Mouse (Mus musculus): ENCODE measurements around the gene Etfa. TPM values are rescaled to one million over a fixed set of nuclear protein-coding genes. Genes with fewer than 3 reads are reported as not detected.

Etfa gene
- polyA plus RNA-seq, 1 experiment from 2014 or later: 372 TPM

- Histone ChIP-seq H3K27me3 (ENCODE audit: insufficient read depth, low read length) (peaks cover 78% of the 10 kb centered on the region), H3K4me1 (replicated peaks; ENCODE audit: insufficient read depth, low read length) (peaks cover 32% of the 10 kb centered on the region), H3K9ac (ENCODE audit: low read depth, low read length) (no peak overlapping the region), H3K27ac (no peak overlapping the region), H3K4me2 (ENCODE audit: low read length) (peak overlapping the region; percentile 34), H3K36me3 (ENCODE audit: insufficient read depth, low read length) (no peaks in the 10 kb centered on the region), H3K9me3 (replicated peaks; ENCODE audit: low read length) (no peaks in the 10 kb centered on the region), H3K4me3 (replicated peaks; ENCODE audit: low read depth, low read length) (peak overlapping the region; percentile 24)
- WGBS: under 1% methylated on average over 59 of the region's 59 CpGs
- peak; percentile 22 for DNase-seq (ENCODE audit: low spot score)
- no peak for ATAC-seq (replicated peaks; ENCODE audit: low FRiP score, low read depth)
- no peak for TF ChIP-seq CTCF (IDR thresholded peaks at IDR 0.05; ENCODE audit: low read depth)
These were observed 29.8 kb upstream of the Etfa start for GRCm38 (mm10) chr9:55541681-55542365.

- no peaks in the 10 kb centered on the region for H3K36me3 ChIP-seq (ENCODE audit: insufficient read depth, low read length)
- ATAC-seq (replicated peaks; ENCODE audit: low FRiP score, low read depth) (0 out of 2 replicates have a peak, but pooled peaks have one; percentile 26), DNase-seq (ENCODE audit: low spot score) (peak; percentile 36)
- peaks cover 69% of the 10 kb centered on the region for H3K27me3 ChIP-seq (ENCODE audit: insufficient read depth, low read length)
- H3K27ac ChIP-seq: no peak overlapping the region
- no peak for TF ChIP-seq CTCF (IDR thresholded peaks at IDR 0.05; ENCODE audit: low read depth)
- H3K4me3 ChIP-seq (replicated peaks; ENCODE audit: low read depth, low read length): peak overlapping the region; percentile 28
- H3K9me3 ChIP-seq (replicated peaks; ENCODE audit: low read length): no peaks in the 10 kb centered on the region
- H3K4me1 ChIP-seq (replicated peaks; ENCODE audit: insufficient read depth, low read length): peaks cover 26% of the 10 kb centered on the region
- WGBS: under 1% methylated on average over 28 of the region's 28 CpGs
- H3K4me2 ChIP-seq (ENCODE audit: low read length): peak overlapping the region; percentile 52
- H3K9ac ChIP-seq (ENCODE audit: low read depth, low read length): no peak overlapping the region
These were observed 28.8 kb upstream of the Etfa start for GRCm38 (mm10) chr9:55540888-55541287.

DNA sequence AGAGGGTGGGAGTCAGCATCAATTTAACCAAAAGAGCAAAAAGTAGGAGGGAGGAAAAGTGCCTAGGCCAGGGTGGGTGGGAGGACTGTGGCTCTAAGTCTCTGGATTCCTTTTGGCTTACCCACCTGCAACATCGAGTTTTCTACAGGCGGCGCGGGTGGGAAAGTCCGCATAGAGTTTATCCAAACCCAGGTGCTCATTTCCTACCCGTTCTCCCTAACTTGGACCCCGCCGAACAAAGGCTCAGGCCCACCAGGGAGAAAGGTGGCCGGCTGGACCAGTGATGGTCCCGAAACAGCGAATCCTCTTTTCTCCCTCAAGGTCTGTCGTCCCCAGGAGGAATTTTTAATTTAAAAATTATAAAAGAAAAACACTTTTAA, 28.3 kb upstream of the Etfa start:
- Histone ChIP-seq H3K4me2 (ENCODE audit: low read length) (peak overlapping the region; percentile 52), H3K9ac (ENCODE audit: low read depth, low read length) (no peak overlapping the region), H3K9me3 (replicated peaks; ENCODE audit: low read length) (no peaks in the 10 kb centered on the region), H3K4me3 (replicated peaks; ENCODE audit: low read depth, low read length) (peak overlapping the region; percentile 28), H3K27ac (no peak overlapping the region), H3K27me3 (ENCODE audit: insufficient read depth, low read length) (peaks cover 64% of the 10 kb centered on the region), H3K4me1 (replicated peaks; ENCODE audit: insufficient read depth, low read length) (peaks cover 21% of the 10 kb centered on the region), H3K36me3 (ENCODE audit: insufficient read depth, low read length) (no peaks in the 10 kb centered on the region)
- no peak for TF ChIP-seq CTCF (IDR thresholded peaks at IDR 0.05; ENCODE audit: low read depth)
- ATAC-seq (replicated peaks; ENCODE audit: low FRiP score, low read depth) (no peak), DNase-seq (ENCODE audit: low spot score) (peak; percentile 25)
- whole genome bisulfite sequencing: under 1% methylated on average over 12 of the region's 12 CpGs

GRCm38 (mm10) chr9:55539661-55540390, 27.8 kb upstream of the Etfa start:
- no peak overlapping the region for H3K4me3 ChIP-seq (replicated peaks; ENCODE audit: low read depth, low read length)
- no peak for TF ChIP-seq CTCF (IDR thresholded peaks at IDR 0.05; ENCODE audit: low read depth)
- ATAC-seq (replicated peaks; ENCODE audit: low FRiP score, low read depth): no peak
- 2% methylated on average over 31 of the region's 31 CpGs for WGBS
- no peaks in the 10 kb centered on the region for H3K9me3 ChIP-seq (replicated peaks; ENCODE audit: low read length)
- peak; percentile 19 for DNase-seq (ENCODE audit: low spot score)
- H3K4me2 ChIP-seq (ENCODE audit: low read length): no peak overlapping the region
- no peak overlapping the region for H3K27ac ChIP-seq
- no peak overlapping the region for H3K9ac ChIP-seq (ENCODE audit: low read depth, low read length)
- H3K36me3 ChIP-seq (ENCODE audit: insufficient read depth, low read length): no peaks in the 10 kb centered on the region
- peaks cover 59% of the 10 kb centered on the region for H3K27me3 ChIP-seq (ENCODE audit: insufficient read depth, low read length)
- peaks cover 18% of the 10 kb centered on the region for H3K4me1 ChIP-seq (replicated peaks; ENCODE audit: insufficient read depth, low read length)

GRCm38 (mm10) chr9:55539006-55539405, 27.0 kb upstream of the Etfa start:
- Histone ChIP-seq H3K4me1 (replicated peaks; ENCODE audit: insufficient read depth, low read length) (peaks cover 13% of the 10 kb centered on the region), H3K9me3 (replicated peaks; ENCODE audit: low read length) (no peaks in the 10 kb centered on the region), H3K27me3 (ENCODE audit: insufficient read depth, low read length) (peaks cover 50% of the 10 kb centered on the region), H3K36me3 (ENCODE audit: insufficient read depth, low read length) (no peaks in the 10 kb centered on the region), H3K4me3 (replicated peaks; ENCODE audit: low read depth, low read length) (no peak overlapping the region), H3K4me2 (ENCODE audit: low read length) (no peak overlapping the region), H3K27ac (no peak overlapping the region), H3K9ac (ENCODE audit: low read depth, low read length) (no peak overlapping the region)
- no peak for DNase-seq (ENCODE audit: low spot score)
- WGBS: 5% methylated on average over 1 of the region's 1 CpGs
- no peak for ATAC-seq (replicated peaks; ENCODE audit: low FRiP score, low read depth)
- TF ChIP-seq CTCF (IDR thresholded peaks at IDR 0.05; ENCODE audit: low read depth): no peak

DNA sequence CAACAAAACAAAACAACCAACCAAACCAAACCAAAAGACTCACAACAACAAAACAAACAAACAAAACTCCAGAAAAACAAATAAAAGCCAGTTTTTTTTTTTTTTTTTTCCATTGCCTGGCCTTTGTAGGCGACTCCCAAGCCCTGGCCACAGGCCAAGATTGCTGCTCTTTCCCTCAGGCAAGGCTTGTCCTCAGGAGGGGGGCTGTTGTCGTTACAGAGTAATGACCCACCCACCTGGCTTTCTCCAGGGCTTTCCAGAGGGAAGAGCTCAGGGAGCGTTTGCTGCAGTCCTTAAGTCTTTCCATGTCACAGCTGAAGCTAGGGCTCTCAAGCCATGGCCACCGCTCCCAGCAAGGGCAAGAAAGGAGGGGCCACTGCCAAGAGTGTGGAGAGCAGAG, 26.3 kb upstream of the Etfa start, which contains the start of gene Isl2:
Gene Isl2 (plus strand): TSS at position 296 of the 400 bp plus-strand sequence.
- H3K4me2 ChIP-seq (ENCODE audit: low read length): no peak within 1 kb of the TSS
- ATAC-seq (replicated peaks; ENCODE audit: low FRiP score, low read depth) (no peak), DNase-seq (ENCODE audit: low spot score) (no peak)
- H3K9ac ChIP-seq (ENCODE audit: low read depth, low read length): no peak within 1 kb of the TSS
- no peaks in the 10 kb centered on the region for H3K9me3 ChIP-seq (replicated peaks; ENCODE audit: low read length)
- H3K27me3 ChIP-seq (ENCODE audit: insufficient read depth, low read length): peaks cover 46% of the 10 kb centered on the region
- H3K4me1 ChIP-seq (replicated peaks; ENCODE audit: insufficient read depth, low read length): peaks cover 12% of the 10 kb centered on the region
- no peak within 1 kb of the TSS for H3K4me3 ChIP-seq (replicated peaks; ENCODE audit: low read depth, low read length)
- 10% methylated on average over 4 of the region's 4 CpGs for WGBS
- H3K36me3 ChIP-seq (ENCODE audit: insufficient read depth, low read length): no peaks in the 10 kb centered on the region
- no peak for TF ChIP-seq CTCF (IDR thresholded peaks at IDR 0.05; ENCODE audit: low read depth)
- no peak within 1 kb of the TSS for H3K27ac ChIP-seq
